Mouse (Mus musculus): Measurements from ENCODE around the gene Adam15. TPM values are rescaled to one million over a fixed set of nuclear protein-coding genes. Genes with fewer than 3 reads are reported as not detected.

Gene Adam15
- polyA plus RNA-seq, 1 experiment = 28.5 TPM

- H3K4me3 ChIP-seq (ENCODE audit: insufficient read depth, low read depth, low read length) = no peak overlapping the region
- no peak overlapping the region for H3K27ac ChIP-seq (replicated peaks; ENCODE audit: low read depth, low read length)
- no peaks in the 10 kb centered on the region for H3K4me1 ChIP-seq (ENCODE audit: control insufficient read depth, insufficient read depth, insufficient read length, low read length)
Observed at GRCm38 (mm10) chr3:89328623-89329022, 21.2 kb downstream of the Adam15 start.

DNA sequence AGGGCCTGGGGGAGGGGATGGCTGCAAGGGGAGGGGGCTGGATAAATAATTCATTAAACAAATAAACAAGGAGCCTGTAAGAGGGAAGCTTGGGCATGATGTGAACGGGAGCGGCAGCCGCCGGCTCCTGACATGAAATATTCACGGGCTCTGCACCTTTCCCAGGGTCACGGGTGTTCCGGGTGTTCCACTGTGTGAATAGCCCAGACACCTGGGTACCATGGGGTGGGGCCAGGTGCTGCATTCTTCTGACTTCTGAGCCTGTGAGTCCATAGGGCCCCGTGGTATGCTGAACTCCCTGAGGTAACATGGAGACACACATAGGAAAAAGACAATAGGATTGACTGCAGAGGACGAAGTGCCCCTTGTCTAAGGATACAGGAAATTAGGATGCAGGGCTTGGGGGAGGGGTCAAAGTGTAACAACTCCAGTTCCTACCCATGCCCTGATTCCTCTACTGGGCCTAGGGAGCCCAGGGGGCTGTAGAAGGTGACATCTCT lies 22.4 kb downstream of the Adam15 start:
- Histone ChIP-seq H3K4me3 (ENCODE audit: insufficient read depth, low read depth, low read length) (no peak overlapping the region), H3K27ac (replicated peaks; ENCODE audit: low read depth, low read length) (no peak overlapping the region), H3K4me1 (ENCODE audit: control insufficient read depth, insufficient read depth, insufficient read length, low read length) (peaks cover 1% of the 10 kb centered on the region; the same call in 1 of the 2 replicates)

- no peak overlapping the region for H3K4me3 ChIP-seq (ENCODE audit: insufficient read depth, low read depth, low read length)
- no peak overlapping the region for H3K27ac ChIP-seq (replicated peaks; ENCODE audit: low read depth, low read length)
- H3K4me1 ChIP-seq (ENCODE audit: control insufficient read depth, insufficient read depth, insufficient read length, low read length) = peaks cover 14% of the 10 kb centered on the region; the same call in 1 of the 2 replicates
Observed at GRCm38 (mm10) chr3:89325882-89326281, 23.9 kb downstream of the Adam15 start.

- Histone ChIP-seq H3K4me1 (ENCODE audit: control insufficient read depth, insufficient read depth, insufficient read length, low read length) (peaks cover 16% of the 10 kb centered on the region; the same call in 1 of the 2 replicates), H3K4me3 (ENCODE audit: insufficient read depth, low read depth, low read length) (peak within 1 kb of the TSS; percentile 54), H3K27ac (replicated peaks; ENCODE audit: low read depth, low read length) (no peak within 1 kb of the TSS)
Observed at GRCm38 (mm10) chr3:89322514-89323165, 27.2 kb downstream of the Adam15 start, which contains the start of gene Efna3. Efna3 (minus strand) TSS chr3:89322965.

DNA sequence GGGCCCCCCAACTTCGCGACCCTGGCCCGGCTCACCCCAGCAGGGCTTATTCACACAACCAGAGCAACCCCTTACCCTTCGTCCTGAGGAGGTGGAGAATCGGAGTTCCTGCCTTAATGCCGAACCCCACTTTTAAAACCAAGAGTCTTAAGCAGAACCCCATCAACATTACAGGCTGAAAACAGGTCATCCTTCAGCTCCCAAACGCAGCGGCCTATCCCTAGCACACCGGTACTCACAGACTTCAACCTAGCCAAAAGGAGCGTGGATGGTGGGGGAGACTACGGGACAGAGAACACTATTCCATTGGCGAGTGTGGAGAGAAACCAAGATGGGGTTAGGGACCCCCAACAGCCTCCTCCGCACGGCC lies 27.7 kb downstream of the Adam15 start:
- Histone ChIP-seq H3K4me1 (ENCODE audit: control insufficient read depth, insufficient read depth, insufficient read length, low read length) (peaks cover 16% of the 10 kb centered on the region; the same call in 1 of the 2 replicates), H3K4me3 (ENCODE audit: insufficient read depth, low read depth, low read length) (peak overlapping the region; percentile 54), H3K27ac (replicated peaks; ENCODE audit: low read depth, low read length) (no peak overlapping the region)

DNA sequence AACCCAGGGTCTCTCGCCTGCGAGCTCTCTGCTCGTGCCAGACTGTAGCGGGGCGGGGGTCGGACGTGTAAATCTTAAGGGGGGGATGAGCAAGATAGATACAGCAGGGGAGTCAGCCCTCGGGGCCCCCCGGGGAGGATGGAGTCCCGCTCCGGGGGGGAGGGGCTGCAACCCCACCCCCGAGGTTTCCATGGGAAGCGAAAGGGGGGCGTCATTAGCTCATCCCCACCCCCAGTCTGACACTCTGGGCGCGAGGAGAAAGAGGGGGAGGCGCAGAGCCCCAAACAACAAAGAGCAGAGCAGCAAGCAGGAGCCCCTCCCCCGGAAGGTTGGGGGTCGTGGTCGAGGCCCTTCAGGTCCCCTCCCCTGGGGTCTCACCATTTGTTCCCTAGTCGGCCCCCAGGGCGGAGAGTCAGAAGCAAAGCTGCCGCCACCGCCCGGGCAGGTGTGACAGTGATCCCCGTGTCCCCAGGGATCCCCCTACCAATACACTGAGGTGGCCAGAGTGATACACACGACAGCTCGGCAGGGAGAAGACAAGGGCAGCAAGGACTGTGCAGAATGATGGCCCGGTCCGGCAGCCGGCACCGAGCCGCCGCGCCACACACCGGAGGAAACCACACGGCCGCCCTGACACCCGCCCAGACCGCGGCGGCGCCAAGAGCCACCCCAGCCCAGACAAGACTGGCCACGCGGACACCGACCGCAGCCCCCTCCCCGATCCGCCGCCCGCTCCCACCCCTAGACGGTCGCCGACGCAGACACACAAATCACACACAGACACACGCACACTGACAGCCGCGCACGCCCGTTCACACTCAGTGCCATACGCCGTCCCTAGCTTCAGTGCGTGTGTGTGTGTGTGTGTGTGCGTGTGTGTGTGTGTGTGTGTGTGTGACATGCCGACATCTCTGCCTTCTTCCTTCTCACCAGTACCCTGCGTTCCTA lies 28.3 kb downstream of the Adam15 start:
- peaks cover 16% of the 10 kb centered on the region; the same call in 1 of the 2 replicates for H3K4me1 ChIP-seq (ENCODE audit: control insufficient read depth, insufficient read depth, insufficient read length, low read length)
- H3K27ac ChIP-seq (replicated peaks; ENCODE audit: low read depth, low read length) = no peak overlapping the region

DNA sequence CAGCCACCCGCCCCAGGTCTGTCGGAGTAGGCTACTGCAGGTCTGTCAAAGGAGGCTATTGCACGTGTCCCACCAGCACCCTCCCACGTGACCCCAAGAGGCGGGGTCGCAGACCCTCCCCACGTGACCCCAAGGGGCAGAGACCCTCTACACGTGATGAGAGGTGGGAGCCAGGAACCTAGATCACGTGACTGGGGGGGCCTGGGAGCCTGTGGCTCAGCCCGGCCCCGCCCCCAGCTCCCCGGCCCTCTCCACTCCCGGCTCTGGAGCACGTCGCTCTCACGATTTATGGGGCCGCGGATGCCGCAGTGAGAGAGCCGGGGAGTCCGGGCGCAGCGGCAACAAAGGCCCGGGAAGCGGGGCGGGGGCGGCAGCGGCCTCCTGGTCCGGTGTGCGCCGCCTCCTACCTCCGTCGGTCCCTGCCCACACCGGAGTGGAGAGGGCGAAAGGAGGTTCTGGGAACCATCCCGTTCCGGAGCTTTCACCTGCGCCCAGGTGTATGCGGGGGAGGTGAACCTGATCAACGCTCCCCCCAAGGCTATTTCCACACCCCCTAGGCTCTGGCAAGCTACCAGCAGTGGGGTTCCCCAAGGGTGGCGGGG lies 29.1 kb downstream of the Adam15 start:
- Histone ChIP-seq H3K4me3 (ENCODE audit: insufficient read depth, low read depth, low read length) (peak overlapping the region; percentile 18; the same call in 1 of the 2 replicates), H3K27ac (replicated peaks; ENCODE audit: low read depth, low read length) (no peak overlapping the region), H3K4me1 (ENCODE audit: control insufficient read depth, insufficient read depth, insufficient read length, low read length) (peaks cover 16% of the 10 kb centered on the region; the same call in 1 of the 2 replicates)

More for the DNA sequence above, 28.3 kb downstream of the Adam15 start:
- peak overlapping the region; percentile 54 for H3K4me3 ChIP-seq (ENCODE audit: insufficient read depth, low read depth, low read length)

- H3K4me3 ChIP-seq (ENCODE audit: insufficient read depth, low read depth, low read length) = peak overlapping the region; percentile 22
- no peak overlapping the region for H3K27ac ChIP-seq (replicated peaks; ENCODE audit: low read depth, low read length)
- H3K4me1 ChIP-seq (ENCODE audit: control insufficient read depth, insufficient read depth, insufficient read length, low read length) = peaks cover 20% of the 10 kb centered on the region; the same call in 1 of the 2 replicates
Observed at GRCm38 (mm10) chr3:89319591-89320350, 30.0 kb downstream of the Adam15 start.

- H3K4me3 ChIP-seq (ENCODE audit: insufficient read depth, low read depth, low read length) = no peak overlapping the region; the same call in 1 of the 2 replicates
- peaks cover 20% of the 10 kb centered on the region; the same call in 1 of the 2 replicates for H3K4me1 ChIP-seq (ENCODE audit: control insufficient read depth, insufficient read depth, insufficient read length, low read length)
- no peak overlapping the region for H3K27ac ChIP-seq (replicated peaks; ENCODE audit: low read depth, low read length)
Observed at GRCm38 (mm10) chr3:89318971-89319590, 30.7 kb downstream of the Adam15 start.

GRCm38 (mm10) chr3:89318316-89318715 lies 31.5 kb downstream of the Adam15 start:
- Histone ChIP-seq H3K27ac (replicated peaks; ENCODE audit: low read depth, low read length) (no peak overlapping the region), H3K4me1 (ENCODE audit: control insufficient read depth, insufficient read depth, insufficient read length, low read length) (peaks cover 20% of the 10 kb centered on the region; the same call in 1 of the 2 replicates), H3K4me3 (ENCODE audit: insufficient read depth, low read depth, low read length) (no peak overlapping the region)

GRCm38 (mm10) chr3:89317246-89317645 lies 32.5 kb downstream of the Adam15 start:
- no peak overlapping the region for H3K4me3 ChIP-seq (ENCODE audit: insufficient read depth, low read depth, low read length)
- H3K27ac ChIP-seq (replicated peaks; ENCODE audit: low read depth, low read length) = no peak overlapping the region
- H3K4me1 ChIP-seq (ENCODE audit: control insufficient read depth, insufficient read depth, insufficient read length, low read length) = peaks cover 18% of the 10 kb centered on the region; the same call in 1 of the 2 replicates

- no peak overlapping the region for H3K27ac ChIP-seq (replicated peaks; ENCODE audit: low read depth, low read length)
- H3K4me1 ChIP-seq (ENCODE audit: control insufficient read depth, insufficient read depth, insufficient read length, low read length) = peaks cover 13% of the 10 kb centered on the region; the same call in 1 of the 2 replicates
- H3K4me3 ChIP-seq (ENCODE audit: insufficient read depth, low read depth, low read length) = no peak overlapping the region
Observed at GRCm38 (mm10) chr3:89316833-89317232, 33.0 kb downstream of the Adam15 start.

GRCm38 (mm10) chr3:89315930-89316831 lies 33.6 kb downstream of the Adam15 start:
- Histone ChIP-seq H3K4me1 (ENCODE audit: control insufficient read depth, insufficient read depth, insufficient read length, low read length) (peaks cover 10% of the 10 kb centered on the region; the same call in 1 of the 2 replicates), H3K27ac (replicated peaks; ENCODE audit: low read depth, low read length) (no peak overlapping the region), H3K4me3 (ENCODE audit: insufficient read depth, low read depth, low read length) (no peak overlapping the region)

Data from brown adipose tissue, adult 24 weeks (tissue).